Mouse (Mus musculus) heart, embryonic 12.5 days (tissue): ENCODE data around the gene Thumpd2. TPM values are rescaled to one million over a fixed set of nuclear protein-coding genes. Genes with fewer than 3 reads are reported as not detected.

Source experiments
- polyA plus RNA-seq: library from polyadenylated mRNA; unstranded; fragments of >200 nt; fragmentation: Nextera tagmentation; extraction: Ambion mirVana; gene quantifications from 2 replicates; pipeline ENCODE4 v1.2.1, GENCODE M21; 2016

Thumpd2 gene
- polyA plus RNA-seq, 1 experiment from 2014 or later: 11.6 TPM

Other genes with a start within 250 kb of the Thumpd2 start
- gene Tmem178, start 120.5 kb downstream of the Thumpd2 start, polyA plus RNA-seq: 8.5 and 8.7 TPM in 2 replicates